Mouse (Mus musculus) small intestine, adult 2 months (tissue): ENCODE data around the gene 6030468B19Rik.

Experiments
- CTCF ChIP-seq: fragments of 200-500 bp; IDR thresholded peaks from 2 replicates; pipeline ENCODE4 v1.5.1; 2012; ENCODE audit warnings: low read depth, mild to moderate bottlenecking, control low read depth, inconsistent platforms, low read length, moderate library complexity, mixed read lengths; ENCODE audit not compliant: insufficient replicate concordance, insufficient read length; ENCODE audit errors: extremely low read depth
- POLR2A ChIP-seq: fragments of 200-500 bp; IDR thresholded peaks from 2 replicates; pipeline ENCODE4 v1.6.1; 2012; ENCODE audit warnings: low read depth, mild to moderate bottlenecking, control low read depth, inconsistent platforms, low read length, moderate library complexity

GRCm38 (mm10) chr11:117791441-117791761, 6.1 kb upstream of the 6030468B19Rik start:
- no peak for TF ChIP-seq POLR2A
- no peak for TF ChIP-seq CTCF
